Mouse (Mus musculus): ENCODE measurements around the gene Vdr. TPM values are rescaled to one million over a fixed set of nuclear protein-coding genes. Genes with fewer than 3 reads are reported as not detected.
A peak's percentile ranks its signal among the peaks of the same experiment; 100 is the strongest.

The Vdr gene
- total RNA-seq, 2 experiments from 2014 or later: 0.85 TPM; not detected in 1

DNA sequence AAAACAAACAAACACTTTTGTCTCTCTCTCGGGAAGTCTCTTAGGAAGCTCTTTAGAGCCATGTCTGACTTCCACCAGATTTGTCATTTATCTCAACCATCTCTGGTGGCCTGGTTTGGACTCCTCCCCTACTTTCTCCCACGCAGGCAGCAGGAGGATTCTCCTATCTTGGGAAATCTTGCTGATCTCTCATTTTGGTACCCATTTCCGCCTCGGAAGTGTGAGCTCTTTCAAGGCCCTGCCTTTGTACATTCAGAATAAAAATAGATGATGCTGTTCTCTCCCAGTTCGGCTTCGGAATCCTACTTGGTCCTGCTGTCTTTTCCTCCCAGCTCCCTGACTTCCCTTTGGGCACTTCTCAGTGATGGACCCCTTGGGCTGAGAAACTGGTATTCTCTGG lies 55.9 kb downstream of the Vdr start:
- no peak for ATAC-seq (replicated peaks; ENCODE audit: low FRiP score, low TSS enrichment, poor library complexity, severe bottlenecking)

DNA sequence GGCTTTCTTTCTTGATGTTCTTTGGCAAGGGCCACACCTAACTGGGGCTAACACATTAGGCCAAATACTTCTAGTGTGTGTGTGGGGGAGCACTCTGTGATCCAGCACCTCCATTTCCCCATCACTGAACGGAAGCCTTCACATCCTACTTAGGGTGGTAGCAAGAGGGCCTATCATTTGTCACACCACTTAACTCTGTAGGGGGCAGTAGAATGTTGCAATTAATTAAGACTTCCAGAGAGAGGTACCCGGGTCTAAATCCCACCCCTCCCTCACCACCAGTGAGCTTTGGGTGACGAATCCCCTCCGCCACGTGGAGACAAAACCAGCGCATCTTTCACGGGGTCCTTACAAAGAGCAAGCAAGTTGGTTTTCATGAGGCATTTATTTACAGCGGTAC lies 56.4 kb downstream of the Vdr start:
- ATAC-seq (replicated peaks; ENCODE audit: low FRiP score, low TSS enrichment, poor library complexity, severe bottlenecking): no peak

DNA sequence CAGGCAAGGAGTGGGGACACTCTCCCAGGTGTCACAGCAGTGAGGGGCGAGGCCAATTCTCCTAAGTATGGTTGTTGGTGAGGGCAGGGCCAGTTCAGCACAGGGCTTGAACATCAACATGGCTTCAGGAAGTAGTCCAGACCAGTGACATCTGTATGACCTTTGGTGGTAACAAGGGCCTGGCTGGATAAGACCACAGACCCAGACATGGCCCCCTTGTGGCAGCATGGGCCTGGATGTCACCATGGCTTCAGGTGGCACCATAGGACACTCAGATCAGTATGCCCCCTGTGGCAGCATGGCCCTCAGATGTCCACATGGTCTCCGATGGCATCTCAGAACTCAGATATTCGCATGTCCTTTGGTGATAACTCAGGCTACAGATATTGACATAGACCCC lies 58.1 kb downstream of the Vdr start:
- ATAC-seq (replicated peaks; ENCODE audit: low FRiP score, low TSS enrichment, poor library complexity, severe bottlenecking): no peak

- ATAC-seq (replicated peaks; ENCODE audit: low FRiP score, low TSS enrichment, poor library complexity, severe bottlenecking): peak; percentile 45
Measured at GRCm38 (mm10) chr15:97851011-97851410, 59.4 kb downstream of the Vdr start.

- ATAC-seq (replicated peaks; ENCODE audit: low FRiP score, low TSS enrichment, poor library complexity, severe bottlenecking): no peak
Measured at GRCm38 (mm10) chr15:97850441-97850840, 60.0 kb downstream of the Vdr start.

DNA sequence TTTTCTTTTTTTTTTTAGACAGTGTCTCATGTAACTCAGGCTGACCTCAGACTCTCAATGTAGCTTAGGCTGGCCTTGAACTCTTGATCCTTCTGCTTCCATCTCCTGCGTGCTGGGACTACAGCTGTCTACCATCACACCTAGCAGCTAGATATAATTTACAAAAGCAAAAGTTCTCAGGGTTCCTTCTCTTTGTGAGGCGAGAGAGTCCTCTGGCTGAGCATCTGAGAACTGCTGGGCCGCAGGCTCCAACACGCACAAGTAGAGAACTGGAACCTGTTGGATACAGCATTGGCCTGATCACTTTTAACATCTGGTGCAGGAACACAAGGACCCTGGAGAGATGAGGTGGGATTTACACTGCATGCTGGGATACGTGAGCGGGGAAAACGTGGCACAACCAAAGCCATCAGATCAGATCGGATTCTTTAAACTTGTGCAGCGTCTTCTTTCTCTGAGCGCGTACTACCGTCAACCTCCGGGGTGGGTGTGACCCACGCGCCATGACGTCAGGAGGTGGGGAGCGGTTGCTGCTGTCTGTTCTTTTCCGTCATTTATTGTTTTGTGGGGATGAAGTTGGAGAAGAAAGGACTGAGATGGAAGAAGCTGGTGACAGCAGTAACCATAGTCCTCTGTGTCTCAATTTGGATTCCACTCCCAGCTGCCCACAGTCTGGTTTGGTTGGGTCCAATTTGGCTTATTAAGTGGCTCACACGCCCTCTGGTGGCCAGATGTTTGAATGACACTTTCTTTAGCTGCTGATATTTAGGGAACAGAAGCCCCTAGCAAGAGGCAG lies 61.1 kb downstream of the Vdr start:
- ATAC-seq (replicated peaks; ENCODE audit: low FRiP score, low TSS enrichment, poor library complexity, severe bottlenecking): peak; percentile 43

DNA sequence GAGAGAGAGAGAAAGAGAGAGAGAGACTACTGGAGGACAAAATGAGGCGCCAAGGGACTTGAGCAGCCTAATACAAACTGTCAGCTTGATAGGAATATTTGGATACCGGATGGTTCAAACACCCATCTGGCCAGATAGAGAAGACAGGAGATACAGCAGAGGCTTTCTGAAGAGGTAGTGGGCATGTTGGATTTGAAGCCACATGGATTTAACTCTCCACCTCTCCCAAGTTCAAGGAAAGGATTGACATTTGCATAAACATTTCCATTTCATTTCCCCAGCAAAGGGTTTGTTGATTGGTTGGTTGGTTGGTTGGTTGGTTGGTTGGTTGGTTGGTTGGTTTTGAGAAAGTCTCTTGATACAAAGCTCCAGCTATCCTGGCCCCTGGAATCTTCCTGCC lies 62.6 kb downstream of the Vdr start:
- no peak for ATAC-seq (replicated peaks; ENCODE audit: low FRiP score, low TSS enrichment, poor library complexity, severe bottlenecking)

- 0 out of 2 replicates have a peak, but pooled peaks have one; percentile 24 for ATAC-seq (replicated peaks; ENCODE audit: low FRiP score, low TSS enrichment, poor library complexity, severe bottlenecking)
Measured at GRCm38 (mm10) chr15:97847285-97847684, 63.1 kb downstream of the Vdr start.

DNA sequence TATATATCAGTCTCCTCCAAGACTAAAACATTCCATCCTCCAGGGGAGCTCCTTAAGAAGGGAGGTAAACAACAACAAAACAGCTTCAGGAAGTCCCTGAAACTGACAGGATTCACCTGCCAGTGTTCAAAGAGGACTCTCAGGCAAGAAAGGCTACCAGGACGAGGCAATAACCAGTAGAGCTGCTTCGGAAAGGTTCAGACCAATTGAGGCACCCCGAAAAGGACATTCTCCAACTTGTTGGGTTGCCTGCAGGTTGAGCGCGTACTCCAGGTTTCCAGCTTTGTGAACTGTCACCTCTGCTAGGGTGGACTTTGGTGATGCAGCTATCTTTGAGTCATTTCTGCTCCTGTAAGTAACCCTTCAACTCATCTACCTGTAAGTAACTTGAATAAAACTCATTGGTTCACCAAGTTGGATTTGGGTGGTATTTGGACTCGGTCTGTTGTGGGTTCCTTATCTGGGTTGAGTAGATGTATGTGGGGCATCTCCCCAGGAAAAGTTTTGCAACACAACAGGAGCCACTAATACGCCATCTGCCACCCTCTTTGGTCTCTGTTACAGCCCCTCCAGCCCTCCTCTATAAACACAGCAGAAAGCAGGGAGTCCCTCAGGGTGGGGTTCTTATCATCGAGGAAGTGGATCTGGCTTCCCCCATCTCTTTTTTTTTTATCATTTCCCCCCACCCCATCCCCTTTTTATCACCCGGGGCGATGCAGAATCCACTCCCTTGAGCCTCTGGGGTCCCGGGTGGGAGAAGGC lies 64.1 kb downstream of the Vdr start:
- no peak for ATAC-seq (replicated peaks; ENCODE audit: low FRiP score, low TSS enrichment, poor library complexity, severe bottlenecking)

DNA sequence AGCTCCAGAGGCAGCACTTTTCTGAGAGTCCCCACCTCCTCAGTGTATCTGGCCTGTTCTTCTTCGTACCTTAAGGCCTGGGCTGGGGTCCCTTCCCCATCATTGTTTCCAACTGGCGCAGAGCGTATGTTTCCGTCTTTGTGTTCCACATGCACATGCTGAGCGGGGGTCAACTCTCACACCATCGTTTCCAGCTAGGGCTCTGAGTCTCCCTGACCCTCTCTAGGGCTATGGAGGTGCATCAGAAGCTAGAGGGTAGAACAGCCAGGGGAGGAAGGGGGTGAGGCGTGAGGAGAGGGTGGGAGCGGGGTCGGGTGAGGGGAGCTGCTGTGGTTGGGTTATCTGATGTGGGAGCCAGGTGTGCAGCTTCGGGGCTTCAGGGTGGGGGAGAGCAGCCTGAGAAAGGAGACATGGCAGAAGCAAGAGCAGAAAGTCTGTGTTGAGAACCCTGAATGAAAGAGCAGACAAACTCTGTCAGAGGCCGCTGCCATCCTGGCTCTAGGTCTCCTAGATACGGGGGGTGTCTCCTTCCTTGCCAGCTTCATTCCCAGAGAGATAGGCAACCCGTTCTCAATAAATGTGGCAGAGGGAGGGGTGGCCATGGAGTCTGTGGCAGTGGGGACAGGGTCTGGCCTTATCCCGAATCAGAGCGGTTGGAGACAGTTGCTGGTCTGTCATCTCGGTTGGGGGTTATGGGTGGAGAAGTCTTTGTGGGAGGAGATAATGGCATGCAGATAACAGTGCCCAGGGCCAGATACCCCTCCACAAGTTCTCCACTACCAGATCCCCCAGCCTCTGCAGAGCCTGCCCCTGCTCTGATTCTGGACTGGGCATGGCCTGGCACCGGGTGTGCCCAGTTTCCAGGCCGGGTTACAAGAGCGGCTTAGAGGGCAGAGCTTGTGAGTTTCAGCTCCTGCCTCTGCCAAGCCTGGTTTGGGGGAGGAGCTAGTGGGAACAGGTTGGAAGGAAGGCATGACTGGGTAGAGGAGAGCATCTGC lies 66.1 kb downstream of the Vdr start, which contains the start of gene Hdac7:
TSS of gene Hdac7 (minus strand) at position 466 of the 998 bp plus-strand sequence.
- peak; percentile 70 for ATAC-seq (replicated peaks; ENCODE audit: low FRiP score, low TSS enrichment, poor library complexity, severe bottlenecking)

DNA sequence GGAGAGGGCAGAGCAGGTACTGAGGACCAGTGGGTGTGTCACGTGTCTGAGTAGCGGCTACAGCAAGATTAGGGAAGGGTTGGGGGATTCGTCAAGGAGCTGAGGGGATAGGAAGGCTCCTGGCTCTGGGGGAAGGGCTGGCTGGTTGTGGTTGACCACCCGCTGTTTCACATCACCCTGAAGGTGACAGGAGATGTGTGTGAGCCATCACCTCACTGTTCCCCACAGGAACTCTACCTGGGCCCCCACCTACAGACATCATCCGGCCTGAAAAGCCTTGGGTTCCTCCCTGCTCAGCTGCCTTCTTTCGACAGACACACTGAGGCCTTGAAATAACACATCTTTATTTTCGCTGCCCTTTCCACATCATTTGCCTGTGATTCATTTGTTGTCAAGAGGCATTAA lies 67.2 kb downstream of the Vdr start:
- ATAC-seq (replicated peaks; ENCODE audit: low FRiP score, low TSS enrichment, poor library complexity, severe bottlenecking): no peak

DNA sequence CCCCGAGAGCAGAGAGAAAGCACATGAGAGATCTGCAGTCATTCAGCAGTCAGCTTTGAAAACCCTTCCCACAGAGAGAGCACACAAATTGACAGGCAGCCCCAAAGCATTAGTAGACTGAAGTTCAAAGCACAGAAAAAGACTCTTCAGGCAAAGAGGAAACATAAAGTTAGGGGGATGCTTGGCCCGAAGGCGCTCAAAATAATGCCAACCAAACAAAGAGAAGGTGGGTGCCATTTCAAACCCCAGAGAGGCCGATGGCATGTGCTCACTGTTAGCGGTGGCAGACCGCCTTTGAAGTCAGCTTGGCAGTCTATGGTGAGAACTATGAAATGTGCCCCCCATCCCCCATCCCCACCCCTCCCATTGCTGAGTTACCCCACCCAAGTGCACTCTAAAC lies 68.4 kb downstream of the Vdr start:
- no peak for ATAC-seq (replicated peaks; ENCODE audit: low FRiP score, low TSS enrichment, poor library complexity, severe bottlenecking)

DNA sequence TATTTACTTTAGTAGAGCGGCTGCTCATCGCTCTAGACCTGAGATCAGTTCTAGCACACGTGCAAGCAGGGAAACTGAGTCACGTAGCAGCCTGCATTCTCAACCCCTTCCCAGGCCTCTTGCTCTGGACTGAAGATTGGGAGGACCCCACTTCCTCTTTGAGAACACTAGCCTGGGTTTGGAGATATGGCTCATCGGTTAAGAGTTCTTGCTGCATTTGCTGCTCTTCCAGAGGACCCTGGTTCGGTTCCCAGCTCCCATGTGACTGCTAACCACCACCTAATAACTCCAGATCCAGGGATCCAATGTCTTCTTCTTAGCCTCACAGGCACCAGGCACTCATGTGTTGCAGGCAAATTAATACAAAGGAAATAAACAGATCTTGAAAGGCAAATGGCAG lies 69.0 kb downstream of the Vdr start:
- no peak for ATAC-seq (replicated peaks; ENCODE audit: low FRiP score, low TSS enrichment, poor library complexity, severe bottlenecking)

DNA sequence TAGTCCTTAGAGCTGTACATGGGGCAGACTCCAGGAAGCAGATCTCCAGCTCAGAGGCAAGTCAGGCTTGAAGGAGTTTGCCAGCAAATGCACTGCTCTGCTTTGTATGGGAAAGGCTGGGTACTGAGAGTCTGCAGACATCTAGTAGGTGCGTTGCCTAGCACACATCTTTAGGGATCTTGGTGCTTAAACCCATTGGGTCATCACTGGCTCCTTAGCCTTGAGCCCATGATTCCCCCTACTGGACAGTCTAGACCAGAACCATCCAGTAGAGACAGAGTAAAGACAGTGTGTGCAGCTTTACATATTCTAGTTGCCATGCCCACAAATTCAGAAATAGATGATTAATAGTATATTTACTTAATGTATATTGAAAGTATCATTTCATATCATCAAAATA lies 69.6 kb downstream of the Vdr start:
- no peak for ATAC-seq (replicated peaks; ENCODE audit: low FRiP score, low TSS enrichment, poor library complexity, severe bottlenecking)

GRCm38 (mm10) chr15:97839991-97840455 lies 70.4 kb downstream of the Vdr start:
- ATAC-seq (replicated peaks; ENCODE audit: low FRiP score, low TSS enrichment, poor library complexity, severe bottlenecking): 0 out of 2 replicates have a peak, but pooled peaks have one; percentile 31

GRCm38 (mm10) chr15:97839473-97839872 lies 71.0 kb downstream of the Vdr start:
- ATAC-seq (replicated peaks; ENCODE audit: low FRiP score, low TSS enrichment, poor library complexity, severe bottlenecking): no peak

- no peak for ATAC-seq (replicated peaks; ENCODE audit: low FRiP score, low TSS enrichment, poor library complexity, severe bottlenecking)
Measured at GRCm38 (mm10) chr15:97839012-97839411, 71.4 kb downstream of the Vdr start.

DNA sequence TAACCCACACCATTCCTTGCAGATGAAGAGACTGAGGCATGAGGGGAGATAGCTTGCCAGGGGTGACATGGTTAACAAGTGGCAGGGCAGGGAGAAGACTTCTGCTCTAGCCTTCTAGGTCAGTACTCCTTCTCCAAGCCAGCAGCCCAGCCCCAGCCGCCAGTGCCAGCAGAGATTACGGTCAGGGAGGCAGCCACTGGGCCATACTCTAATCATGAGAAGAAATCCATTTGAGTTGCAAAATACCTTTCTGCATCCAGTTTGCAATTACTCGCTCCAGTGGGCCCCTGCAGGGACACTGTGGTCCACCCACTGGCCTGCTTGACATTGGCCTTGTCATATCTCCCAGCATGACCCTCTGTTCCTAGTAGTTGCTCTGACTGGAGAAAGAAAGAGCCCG lies 72.0 kb downstream of the Vdr start:
- ATAC-seq (replicated peaks; ENCODE audit: low FRiP score, low TSS enrichment, poor library complexity, severe bottlenecking): no peak

- ATAC-seq (replicated peaks; ENCODE audit: low FRiP score, low TSS enrichment, poor library complexity, severe bottlenecking): no peak
Measured at GRCm38 (mm10) chr15:97837491-97838061, 72.9 kb downstream of the Vdr start.
